Mouse (Mus musculus): ENCODE measurements around the gene Klf13. TPM values are rescaled to one million over a fixed set of nuclear protein-coding genes. Genes with fewer than 3 reads are reported as not detected.

Klf13 gene
- total and polyA plus RNA-seq, 3 experiments = 1.7 to 9.7 (median 3.7) TPM

DNA sequence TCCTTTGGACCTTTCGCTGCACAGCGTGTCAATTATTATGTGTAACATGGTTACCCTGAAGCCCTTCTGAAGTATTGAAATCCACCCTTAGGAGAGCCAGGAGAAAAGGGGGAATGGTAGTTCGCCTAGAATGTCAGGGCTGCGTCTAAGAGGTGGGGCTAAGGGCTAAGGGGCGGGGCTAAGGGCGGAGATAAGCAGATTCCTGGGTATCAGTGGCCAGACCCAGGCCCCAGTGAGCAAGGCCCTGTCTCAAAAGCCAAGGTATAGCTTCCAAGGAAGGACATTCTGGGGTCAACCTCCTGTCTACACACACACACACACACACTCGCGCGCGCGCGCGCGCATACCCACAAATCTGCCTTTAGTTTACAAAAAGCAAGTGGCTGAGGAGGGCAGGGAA, 61.1 kb downstream of the Klf13 start:
- no peak for DNase-seq (ENCODE audit: extremely low read depth)
- Histone ChIP-seq H3K79me2 (replicated peaks; ENCODE audit: control insufficient read depth, extremely low read depth, insufficient read depth, poor library complexity, severe bottlenecking) (no peaks in the 10 kb centered on the region), H3K36me3 (replicated peaks in 1 of 2; ENCODE audit: control insufficient read depth in 1 of 2, insufficient read depth in 1 of 2, low read length in 1 of 2) (no peaks in the 10 kb centered on the region), H3K4me3 (replicated peaks in 1 of 3; ENCODE audit: low read depth in 2 of 3, low read length in 2 of 3, poor library complexity in 1 of 3) (no peak overlapping the region), H3K4me2 (ENCODE audit: insufficient read depth, low read depth, poor library complexity, severe bottlenecking) (no peak overlapping the region), H3K9me3 (replicated peaks; ENCODE audit: low read length) (no peaks in the 10 kb centered on the region), H3K4me1 (ENCODE audit: control insufficient read depth in 1 of 2, insufficient read depth in 2 of 2) (0 out of 4 replicates have a peak, but pooled peaks cover 0 to 1% of the 10 kb centered on the region in 2 experiments), H3K27me3 (replicated peaks) (peaks cover 2% of the 10 kb centered on the region), H3K27ac (ENCODE audit: insufficient read depth, low read depth) (no peak overlapping the region), H3K9ac (ENCODE audit: insufficient read depth, low read depth) (no peak overlapping the region)
- in situ Hi-C loops (cut with MboI; ENCODE audit: low pct_ligation_motif_present, low pct_unique_long_range_greater_than_20kb, low sequenced_read_pairs) (no loop called here), dilution Hi-C loops (cut with MboI; ENCODE audit: extremely low pct_ligation_motif_present, extremely low pct_unique_long_range_greater_than_20kb, low sequenced_read_pairs) (no loop called here)
- TF ChIP-seq JUN (IDR thresholded peaks at IDR 0.05; ENCODE audit: insufficient read depth, low read depth, low read length) (no peak), JUND (conservative IDR thresholded peaks at IDR 0.05; ENCODE audit: low read depth, low read length) (no peak), UBTF (IDR thresholded peaks at IDR 0.05; ENCODE audit: low read depth, low read length) (no peak), POLR2A (IDR thresholded peaks at IDR 0.05; ENCODE audit: low read depth, low read length) (no peak), TBP (conservative IDR thresholded peaks at IDR 0.05; ENCODE audit: low read depth, low read length) (no peak), MYC (IDR thresholded peaks at IDR 0.05; ENCODE audit: low read depth, low read length) (no peak), POLR2AphosphoS2 (IDR thresholded peaks at IDR 0.05; ENCODE audit: low read depth, low read length) (no peak), ELF1 (IDR thresholded peaks at IDR 0.05; ENCODE audit: low read depth, low read length) (no peak), EP300 (IDR thresholded peaks at IDR 0.05; ENCODE audit: low read length) (no peak), KAT2A (IDR thresholded peaks at IDR 0.05; ENCODE audit: insufficient replicate concordance, low read length) (no peak), ZMIZ1 (IDR thresholded peaks at IDR 0.05; ENCODE audit: low read depth, low read length) (no peak)

DNA sequence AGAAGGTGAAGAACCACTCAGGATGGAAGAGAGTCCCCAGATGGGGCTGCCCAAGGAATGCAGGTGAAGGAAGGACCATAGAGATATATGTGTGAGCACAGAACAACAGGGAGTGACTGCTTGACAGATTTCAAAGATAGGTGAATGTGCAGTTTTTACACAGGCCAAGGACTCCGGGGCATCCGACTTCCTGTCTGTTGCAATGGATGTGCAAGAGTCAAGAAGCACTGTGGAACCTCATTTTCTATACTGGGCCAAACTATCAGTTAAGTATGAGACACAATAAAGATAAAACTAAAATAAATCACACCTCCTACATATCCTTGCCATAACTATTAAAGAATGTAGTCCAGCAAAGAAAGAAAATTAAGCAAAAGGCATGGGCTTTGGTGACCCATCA, 62.1 kb downstream of the Klf13 start:
- in situ Hi-C loops (cut with MboI; ENCODE audit: low pct_ligation_motif_present, low pct_unique_long_range_greater_than_20kb, low sequenced_read_pairs) (no loop called here), dilution Hi-C loops (cut with MboI; ENCODE audit: extremely low pct_ligation_motif_present, extremely low pct_unique_long_range_greater_than_20kb, low sequenced_read_pairs) (no loop called here)
- Histone ChIP-seq H3K4me1 (ENCODE audit: control insufficient read depth in 1 of 2, insufficient read depth in 2 of 2) (no peaks in the 10 kb centered on the region), H3K79me2 (replicated peaks; ENCODE audit: control insufficient read depth, extremely low read depth, insufficient read depth, poor library complexity, severe bottlenecking) (no peaks in the 10 kb centered on the region), H3K9me3 (replicated peaks; ENCODE audit: low read length) (no peaks in the 10 kb centered on the region), H3K4me3 (replicated peaks in 1 of 3; ENCODE audit: low read depth in 2 of 3, low read length in 2 of 3, poor library complexity in 1 of 3) (no peak overlapping the region), H3K27ac (ENCODE audit: insufficient read depth, low read depth) (no peak overlapping the region), H3K9ac (ENCODE audit: insufficient read depth, low read depth) (no peak overlapping the region), H3K27me3 (replicated peaks) (peaks cover 2% of the 10 kb centered on the region), H3K36me3 (replicated peaks in 1 of 2; ENCODE audit: control insufficient read depth in 1 of 2, insufficient read depth in 1 of 2, low read length in 1 of 2) (no peaks in the 10 kb centered on the region), H3K4me2 (ENCODE audit: insufficient read depth, low read depth, poor library complexity, severe bottlenecking) (no peak overlapping the region)
- TF ChIP-seq SMC3 (IDR thresholded peaks at IDR 0.05; ENCODE audit: low read depth, low read length) (no peak), TCF12 (IDR thresholded peaks at IDR 0.05; ENCODE audit: low read depth, low read length) (no peak), RAD21 (IDR thresholded peaks at IDR 0.05; ENCODE audit: low read depth, low read length) (no peak), PAX5 (IDR thresholded peaks at IDR 0.05; ENCODE audit: low read length) (no peak), UBTF (IDR thresholded peaks at IDR 0.05; ENCODE audit: low read depth, low read length) (no peak), MAFK (IDR thresholded peaks at IDR 0.05; ENCODE audit: insufficient replicate concordance, low read length) (no peak), IRF4 (IDR thresholded peaks at IDR 0.05; ENCODE audit: low read depth, low read length) (no peak)
- DNase-seq (ENCODE audit: extremely low read depth) = no peak

Measured in CH12.LX (cell line).